Mouse (Mus musculus): ENCODE results near the gene Ccdc24.

Ccdc24 gene

GRCm38 (mm10) chr4:117872471-117872886, at the start of gene Ccdc24:
Ccdc24 (minus strand) TSS chr4:117872557.
- no peak for DNase-seq (ENCODE audit: low read depth, low spot score)

GRCm38 (mm10) chr4:117921358-117921757, 49.0 kb upstream of the Ccdc24 start:
- DNase-seq (ENCODE audit: low read depth, low spot score), result no peak

GRCm38 (mm10) chr4:117918762-117919161, 46.4 kb upstream of the Ccdc24 start:
- DNase-seq (ENCODE audit: low read depth, low spot score), result no peak

GRCm38 (mm10) chr4:117918261-117918660, 45.9 kb upstream of the Ccdc24 start:
- DNase-seq (ENCODE audit: low read depth, low spot score), result no peak

GRCm38 (mm10) chr4:117917847-117918246, 45.5 kb upstream of the Ccdc24 start:
- no peak for DNase-seq (ENCODE audit: low read depth, low spot score)

GRCm38 (mm10) chr4:117917402-117917801, 45.0 kb upstream of the Ccdc24 start:
- DNase-seq (ENCODE audit: low read depth, low spot score), result no peak

- DNase-seq (ENCODE audit: low read depth, low spot score), result no peak
Observed at GRCm38 (mm10) chr4:117916386-117916785, 44.0 kb upstream of the Ccdc24 start.

- DNase-seq (ENCODE audit: low read depth, low spot score), result no peak
Observed at GRCm38 (mm10) chr4:117915489-117916105, 43.2 kb upstream of the Ccdc24 start.

GRCm38 (mm10) chr4:117914591-117915442, 42.5 kb upstream of the Ccdc24 start, which contains the start of gene Ipo13:
Ipo13 (minus strand) TSS chr4:117914999.
- peak; percentile 88 for DNase-seq (ENCODE audit: low read depth, low spot score)

- no peak for DNase-seq (ENCODE audit: low read depth, low spot score)
Observed at GRCm38 (mm10) chr4:117914031-117914430, 41.7 kb upstream of the Ccdc24 start.

GRCm38 (mm10) chr4:117913421-117913820, 41.1 kb upstream of the Ccdc24 start:
- DNase-seq (ENCODE audit: low read depth, low spot score), result no peak

- DNase-seq (ENCODE audit: low read depth, low spot score), result no peak
Observed at GRCm38 (mm10) chr4:117912685-117913273, 40.4 kb upstream of the Ccdc24 start.

GRCm38 (mm10) chr4:117912131-117912561, 39.8 kb upstream of the Ccdc24 start:
- no peak for DNase-seq (ENCODE audit: low read depth, low spot score)

GRCm38 (mm10) chr4:117908834-117909453, 36.6 kb upstream of the Ccdc24 start:
- DNase-seq (ENCODE audit: low read depth, low spot score), result no peak

GRCm38 (mm10) chr4:117906196-117906595, 33.8 kb upstream of the Ccdc24 start:
- no peak for DNase-seq (ENCODE audit: low read depth, low spot score)

GRCm38 (mm10) chr4:117904761-117905160, 32.4 kb upstream of the Ccdc24 start:
- no peak for DNase-seq (ENCODE audit: low read depth, low spot score)

- DNase-seq (ENCODE audit: low read depth, low spot score), result no peak
Observed at GRCm38 (mm10) chr4:117904094-117904493, 31.7 kb upstream of the Ccdc24 start.

- no peak for DNase-seq (ENCODE audit: low read depth, low spot score)
Observed at GRCm38 (mm10) chr4:117898111-117898510, 25.8 kb upstream of the Ccdc24 start.

GRCm38 (mm10) chr4:117896031-117896430, 23.7 kb upstream of the Ccdc24 start:
- no peak for DNase-seq (ENCODE audit: low read depth, low spot score)

- DNase-seq (ENCODE audit: low read depth, low spot score), result no peak
Observed at GRCm38 (mm10) chr4:117895339-117895738, 23.0 kb upstream of the Ccdc24 start.

- DNase-seq (ENCODE audit: low read depth, low spot score), result no peak
Observed at GRCm38 (mm10) chr4:117894601-117895000, 22.2 kb upstream of the Ccdc24 start.

GRCm38 (mm10) chr4:117893376-117893775, 21.0 kb upstream of the Ccdc24 start:
- DNase-seq (ENCODE audit: low read depth, low spot score), result no peak
